Mouse (Mus musculus) natural killer cell, adult 2 months (primary cell): ENCODE measurements around the gene Mx1.
A peak's percentile ranks its signal among the peaks of the same experiment; 100 is the strongest.

Source experiments
- DNase-seq, 2 experiments: peaks; one replicate each; pipeline ENCODE4 v3.0.0; 2022; ENCODE audit warnings: low spot score in 2 of 2

Gene Mx1

DNA sequence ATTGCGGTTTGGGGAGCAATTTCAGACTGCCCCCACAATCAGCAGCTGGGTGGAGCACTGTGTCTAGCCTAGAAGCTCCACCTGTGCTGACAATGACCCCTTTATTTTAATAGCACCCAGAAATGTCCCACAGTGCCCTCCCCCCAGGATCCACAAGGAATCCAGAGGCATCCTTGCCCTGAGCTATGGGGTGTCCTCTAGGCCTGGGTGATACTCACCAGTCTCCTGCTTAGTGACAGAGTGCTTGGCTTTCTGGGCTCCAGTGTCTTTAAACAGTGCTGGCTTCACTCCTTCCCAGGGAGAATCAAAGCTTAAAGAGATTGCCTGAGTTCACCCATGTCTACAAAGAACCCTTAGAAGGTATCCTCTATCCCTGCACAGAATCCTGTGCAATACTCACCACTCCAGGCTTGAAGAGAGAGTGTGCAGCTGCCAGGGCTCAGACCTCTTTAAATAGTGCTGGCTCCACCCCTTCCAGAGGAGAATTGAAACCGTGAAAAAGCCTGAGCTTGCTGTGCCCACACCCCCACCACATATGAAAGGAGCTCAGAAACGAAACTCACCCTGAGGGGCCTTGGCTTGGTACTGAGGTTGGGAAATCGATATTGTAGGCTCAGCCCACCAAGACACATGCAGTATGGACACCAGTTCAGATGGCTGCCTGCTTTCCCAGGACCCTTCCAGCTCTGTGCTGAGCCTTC lies at the start of gene Mx1:
TSS of gene Mx1 (minus strand) at position 427 of the 701 bp plus-strand sequence.
- DNase-seq: no peak

DNA sequence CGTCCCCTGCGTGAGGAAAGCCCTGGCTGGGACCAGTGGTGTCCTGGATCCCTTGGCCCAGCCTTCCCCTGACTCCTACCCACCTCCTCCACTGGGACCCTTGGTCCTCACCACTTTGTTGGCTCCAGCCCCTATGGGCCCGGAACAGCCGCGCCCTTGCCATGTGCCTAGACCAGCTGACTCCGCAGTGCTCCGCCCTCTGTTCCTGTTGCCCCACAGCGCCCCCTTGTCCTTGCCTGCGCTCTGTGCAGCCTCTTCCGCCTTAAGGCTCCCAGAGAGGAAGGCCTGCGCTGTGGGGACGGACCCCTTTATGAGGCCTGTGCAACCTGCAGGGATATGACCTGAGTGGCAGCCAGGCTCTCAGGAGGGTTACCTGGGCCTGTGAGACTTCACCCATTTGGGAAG lies 49.6 kb upstream of the Mx1 start:
- DNase-seq: no peak

DNA sequence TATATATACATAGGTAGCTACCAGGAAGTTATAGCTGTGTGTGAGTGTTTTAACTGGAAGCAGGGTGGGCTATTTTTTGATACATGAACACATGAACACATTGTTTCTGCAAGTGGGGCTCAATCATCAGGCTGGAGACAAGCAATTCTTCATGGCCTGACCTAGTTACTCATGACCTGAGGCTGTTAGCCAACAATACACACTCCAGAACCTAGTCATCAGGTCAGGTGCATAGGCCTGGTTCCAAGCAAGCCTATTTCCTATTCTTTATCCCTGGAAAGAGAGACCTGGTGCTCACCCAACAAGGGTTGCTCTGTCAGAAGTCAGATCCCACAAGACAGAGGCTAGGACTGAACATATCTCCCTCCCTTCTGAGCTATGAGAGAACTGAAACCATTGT lies 48.8 kb upstream of the Mx1 start:
- no peak for DNase-seq

DNA sequence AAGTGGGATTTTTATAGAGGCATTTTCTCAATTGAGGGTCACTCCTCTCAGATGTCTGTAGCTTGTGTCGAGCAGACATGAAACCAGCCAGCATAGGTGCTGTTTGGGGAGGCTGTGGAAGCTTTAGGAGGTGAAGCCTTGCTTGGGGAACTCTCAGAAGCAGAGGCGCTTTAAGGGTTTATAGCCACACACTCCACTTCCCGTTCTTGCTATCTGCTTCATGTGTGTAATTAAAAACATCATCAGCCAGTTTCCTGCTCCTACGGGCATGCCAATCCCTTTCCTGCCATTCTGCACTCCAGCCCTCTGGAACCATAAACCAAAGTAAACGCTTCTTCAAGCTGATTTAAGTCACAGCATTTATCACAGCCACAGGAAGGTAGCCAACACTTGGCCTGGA lies 48.1 kb upstream of the Mx1 start:
- DNase-seq: no peak

DNA sequence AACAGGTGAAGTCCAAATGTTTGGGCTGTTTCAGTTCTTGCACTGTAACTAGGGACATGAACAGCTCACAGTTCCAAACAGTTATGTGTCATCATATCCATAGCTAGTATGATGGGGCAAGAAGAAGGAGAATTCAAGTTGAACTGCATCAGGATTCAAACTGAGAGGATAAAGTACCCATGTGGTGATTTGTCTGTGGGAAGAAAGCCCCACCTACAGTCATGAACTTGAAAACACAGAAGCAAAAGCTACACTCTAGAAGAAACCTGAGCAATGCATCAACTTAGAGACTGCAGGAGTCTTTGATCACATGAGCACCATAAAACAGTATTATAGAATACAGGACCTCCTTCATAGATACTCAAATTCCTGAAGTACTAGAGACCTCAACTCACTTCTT lies 45.1 kb upstream of the Mx1 start:
- DNase-seq: no peak

DNA sequence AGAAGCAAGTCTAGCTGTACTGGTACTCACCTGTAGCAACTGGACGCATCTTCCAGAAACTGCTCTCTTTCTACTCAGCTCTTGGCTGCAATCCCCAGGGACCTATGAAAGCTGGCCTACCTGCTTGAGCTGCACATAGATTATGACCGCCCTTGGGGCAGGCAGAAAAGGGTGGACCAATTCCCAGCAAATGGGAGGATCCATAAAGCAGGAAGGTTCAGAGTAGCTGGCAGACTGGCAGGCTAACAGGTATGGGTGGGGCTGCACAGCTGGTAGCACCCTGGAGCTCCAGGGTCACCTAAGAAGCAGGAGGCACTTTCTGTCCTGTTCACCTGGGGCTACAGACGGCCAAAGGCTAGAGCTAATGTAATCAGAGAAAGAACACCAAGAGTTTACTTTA lies 42.1 kb upstream of the Mx1 start:
- no peak for DNase-seq

DNA sequence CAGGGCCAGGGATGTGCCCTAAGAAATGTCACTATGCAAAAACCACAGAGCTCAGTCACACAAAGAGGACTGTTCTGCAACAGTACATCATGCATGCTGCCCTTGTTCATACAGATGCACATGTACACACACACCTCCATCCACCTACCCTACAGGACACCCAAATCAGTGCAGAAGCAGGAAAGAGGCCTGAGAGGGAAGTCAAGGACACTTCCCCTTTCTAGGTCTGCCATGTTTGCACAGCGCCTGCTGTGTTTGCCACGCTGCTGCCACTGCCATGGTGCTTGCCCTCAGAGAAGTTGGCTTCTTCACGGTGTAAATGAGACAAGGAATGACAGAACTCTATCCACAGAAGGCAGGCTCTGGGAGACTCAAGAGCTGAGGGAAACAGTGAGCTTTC lies 41.1 kb upstream of the Mx1 start:
- DNase-seq: no peak

DNA sequence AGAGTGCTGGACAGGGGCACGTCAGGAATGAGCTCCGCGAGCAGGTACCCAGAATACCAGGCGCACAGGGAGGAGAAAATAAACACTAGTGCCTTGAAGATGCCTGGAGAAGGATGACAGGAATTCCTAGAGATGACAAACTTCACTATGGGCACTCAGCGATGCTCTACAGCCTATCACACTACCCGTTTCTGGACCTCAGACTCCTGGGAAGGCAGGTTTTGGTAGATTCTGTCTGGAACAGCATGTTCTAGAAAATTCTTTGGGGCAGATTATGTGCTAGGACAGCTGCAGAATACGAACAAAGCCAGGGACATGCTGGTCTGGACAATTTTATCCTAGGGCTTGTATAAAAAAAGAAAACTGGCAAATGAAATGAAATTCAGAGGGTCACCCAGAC lies 38.2 kb upstream of the Mx1 start:
- DNase-seq: no peak

DNA sequence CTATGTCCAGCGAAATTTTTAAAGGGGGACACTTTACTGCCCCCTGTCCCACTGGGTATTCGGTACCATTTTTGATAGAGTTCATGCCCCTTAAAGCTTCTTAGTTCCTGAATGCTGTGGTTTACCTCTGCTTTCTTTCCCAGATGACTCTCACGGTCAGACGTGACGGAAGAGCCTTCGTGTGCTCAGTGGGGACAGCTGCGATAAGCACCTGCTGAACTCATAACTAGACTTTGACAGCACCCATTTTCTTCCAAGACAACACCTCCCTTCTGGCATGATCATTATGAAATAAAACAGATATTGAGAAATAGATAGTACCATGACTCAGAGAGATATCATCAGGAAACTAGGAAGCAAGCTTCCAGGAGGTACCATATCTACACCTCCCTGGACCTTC lies 36.7 kb upstream of the Mx1 start:
- DNase-seq: no peak

DNA sequence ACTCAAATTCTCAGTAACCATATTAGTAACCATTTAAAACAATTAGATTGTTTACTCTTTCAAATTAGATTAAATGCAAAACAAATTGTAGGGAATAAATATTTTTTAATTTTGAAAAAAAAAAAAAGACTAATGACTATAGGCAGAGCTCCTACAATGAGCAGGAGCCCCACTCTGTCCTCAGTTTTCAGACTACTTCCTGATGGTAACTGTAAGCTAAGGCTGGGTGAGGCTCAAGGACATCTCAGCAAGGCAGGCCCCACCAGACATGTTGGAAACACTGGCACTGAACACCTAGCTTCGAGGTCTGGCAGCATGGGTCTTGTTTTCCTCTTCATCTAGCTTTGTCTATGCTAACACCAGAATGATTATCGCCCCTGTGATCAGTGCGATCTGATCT lies 35.4 kb upstream of the Mx1 start:
- DNase-seq: no peak

DNA sequence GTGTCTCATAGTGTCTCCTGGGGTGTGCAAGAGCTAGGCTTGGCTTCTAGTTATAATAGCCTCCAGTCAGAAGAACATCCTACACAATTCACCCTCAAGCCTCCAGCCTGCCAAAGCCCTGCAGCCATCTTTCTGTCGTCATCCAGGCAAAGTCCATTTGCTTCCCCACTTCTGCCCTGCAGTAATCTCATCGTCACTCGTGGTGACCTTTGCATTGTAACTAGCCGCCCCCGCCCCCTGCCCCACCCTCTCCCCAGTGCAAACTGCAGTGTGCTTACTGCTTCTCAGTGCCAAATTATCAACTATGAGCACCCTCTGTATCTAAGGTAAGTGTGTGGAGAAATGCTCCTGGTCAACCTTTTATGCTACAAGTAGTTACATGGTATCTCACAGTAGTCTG lies 35.0 kb upstream of the Mx1 start:
- no peak for DNase-seq

DNA sequence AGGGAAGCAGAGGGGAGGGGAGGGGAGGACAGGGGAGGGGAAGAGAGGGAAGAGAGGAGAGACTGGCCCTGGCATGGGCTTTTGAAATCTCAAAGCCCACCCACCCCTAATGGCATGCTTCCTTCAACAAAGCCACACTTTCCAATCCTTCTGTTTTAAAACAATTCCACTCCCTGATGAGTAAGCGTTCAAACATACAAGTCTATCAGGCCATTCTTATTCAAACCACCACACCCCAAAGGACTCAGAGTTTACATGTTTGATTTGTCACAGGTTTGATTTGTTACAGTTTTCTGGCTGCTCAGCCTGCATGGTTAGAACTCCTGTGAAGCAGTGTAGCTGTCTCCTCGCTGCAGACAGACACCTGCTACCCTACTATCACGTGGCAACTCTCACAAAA lies 33.3 kb upstream of the Mx1 start:
- no peak for DNase-seq

DNA sequence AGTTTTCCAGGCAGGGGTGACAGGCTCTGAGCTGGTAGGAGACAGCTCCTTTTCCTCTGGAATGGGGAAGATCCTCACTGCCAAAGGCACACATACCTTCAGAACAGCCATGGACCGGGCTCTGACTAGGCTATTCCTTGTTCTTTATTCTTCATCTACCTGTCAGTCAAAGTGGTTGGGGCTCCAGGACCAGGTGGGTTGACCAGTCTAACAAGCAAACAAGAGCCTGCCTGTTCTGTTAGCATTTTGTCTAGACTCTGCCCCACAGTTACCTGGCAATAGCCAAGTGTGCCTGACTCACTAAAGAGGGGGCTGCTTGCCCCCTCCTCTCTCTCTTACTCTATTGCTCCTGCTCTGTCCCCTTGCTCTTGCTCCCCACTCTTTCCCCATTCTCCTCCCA lies 29.7 kb upstream of the Mx1 start:
- DNase-seq: no peak

DNA sequence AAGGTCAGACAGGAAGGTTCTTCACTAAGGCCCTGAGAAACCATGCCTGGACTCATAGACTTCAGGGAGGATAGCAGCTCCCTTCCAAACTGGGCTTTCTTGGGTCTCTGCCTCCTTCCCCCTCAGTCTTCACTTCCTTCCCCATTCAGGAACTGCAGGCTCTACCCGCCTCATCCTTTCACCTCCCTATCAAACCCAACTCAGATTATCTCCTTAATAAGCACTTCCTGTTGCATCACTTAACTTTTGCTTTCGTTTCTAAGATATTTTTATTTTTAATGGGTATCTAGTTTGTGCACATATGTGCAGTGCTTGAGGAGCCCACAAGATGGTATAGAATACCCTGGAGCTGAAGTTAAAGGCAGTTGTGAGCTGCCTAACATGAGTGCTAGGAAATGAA lies 15.9 kb upstream of the Mx1 start:
- DNase-seq: no peak

DNA sequence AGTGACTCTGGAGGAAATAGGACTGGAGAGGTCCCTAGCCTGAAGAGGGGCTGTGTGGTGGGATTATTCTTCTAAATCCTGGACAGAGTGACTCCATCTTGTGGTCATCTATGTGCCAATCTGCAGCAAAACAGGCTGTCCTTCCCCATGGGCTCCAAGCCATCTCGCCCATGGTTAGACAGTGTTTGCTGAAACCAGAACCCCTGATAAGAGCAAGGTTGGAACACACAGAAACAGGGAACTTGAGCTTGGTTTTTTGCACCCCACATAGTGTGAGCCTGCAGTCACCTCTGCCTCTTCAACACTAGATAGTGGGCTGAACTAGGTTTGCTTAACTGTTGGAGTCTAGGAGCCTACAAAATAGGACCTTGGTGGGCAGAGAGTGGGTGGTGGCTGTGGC lies 13.8 kb upstream of the Mx1 start:
- DNase-seq: no peak

DNA sequence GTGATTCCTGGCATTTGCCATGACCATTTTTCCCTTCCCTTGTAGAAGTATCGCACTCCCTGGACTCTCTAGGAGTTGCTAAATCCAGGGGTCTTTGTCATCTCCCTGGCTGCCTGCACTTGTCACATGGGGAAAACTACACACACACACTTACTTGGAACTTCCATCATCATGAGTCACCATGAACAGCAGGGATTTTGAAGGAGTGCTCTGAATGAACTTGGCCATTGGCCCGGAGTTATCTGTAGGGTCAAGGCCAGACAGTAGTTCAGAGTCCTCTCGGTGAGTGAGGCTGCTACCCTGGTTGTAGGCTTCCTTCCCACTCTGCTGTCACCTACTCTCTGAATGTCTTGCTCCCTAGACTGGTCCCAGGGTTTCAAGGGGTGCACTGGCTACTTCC lies 12.9 kb upstream of the Mx1 start:
- no peak for DNase-seq

DNA sequence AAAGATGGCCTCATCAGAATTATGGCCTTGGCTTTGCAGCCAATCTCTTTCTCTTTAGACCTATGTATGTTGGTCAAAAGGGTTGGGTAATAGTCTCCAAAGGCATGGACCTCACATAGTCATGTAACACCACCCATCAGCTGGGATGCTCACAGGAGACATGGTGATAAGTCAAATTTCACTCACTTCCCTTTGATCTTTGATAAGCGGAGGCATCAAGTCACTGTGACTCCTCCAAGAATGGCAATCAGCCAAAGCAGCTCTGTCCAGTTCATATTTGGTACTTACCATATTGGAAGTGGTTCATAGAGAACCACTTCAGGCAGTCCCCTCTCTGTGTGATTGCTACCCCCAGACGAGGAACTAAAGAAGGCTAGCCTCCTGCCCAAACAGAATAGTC lies 12.0 kb upstream of the Mx1 start:
- no peak for DNase-seq

DNA sequence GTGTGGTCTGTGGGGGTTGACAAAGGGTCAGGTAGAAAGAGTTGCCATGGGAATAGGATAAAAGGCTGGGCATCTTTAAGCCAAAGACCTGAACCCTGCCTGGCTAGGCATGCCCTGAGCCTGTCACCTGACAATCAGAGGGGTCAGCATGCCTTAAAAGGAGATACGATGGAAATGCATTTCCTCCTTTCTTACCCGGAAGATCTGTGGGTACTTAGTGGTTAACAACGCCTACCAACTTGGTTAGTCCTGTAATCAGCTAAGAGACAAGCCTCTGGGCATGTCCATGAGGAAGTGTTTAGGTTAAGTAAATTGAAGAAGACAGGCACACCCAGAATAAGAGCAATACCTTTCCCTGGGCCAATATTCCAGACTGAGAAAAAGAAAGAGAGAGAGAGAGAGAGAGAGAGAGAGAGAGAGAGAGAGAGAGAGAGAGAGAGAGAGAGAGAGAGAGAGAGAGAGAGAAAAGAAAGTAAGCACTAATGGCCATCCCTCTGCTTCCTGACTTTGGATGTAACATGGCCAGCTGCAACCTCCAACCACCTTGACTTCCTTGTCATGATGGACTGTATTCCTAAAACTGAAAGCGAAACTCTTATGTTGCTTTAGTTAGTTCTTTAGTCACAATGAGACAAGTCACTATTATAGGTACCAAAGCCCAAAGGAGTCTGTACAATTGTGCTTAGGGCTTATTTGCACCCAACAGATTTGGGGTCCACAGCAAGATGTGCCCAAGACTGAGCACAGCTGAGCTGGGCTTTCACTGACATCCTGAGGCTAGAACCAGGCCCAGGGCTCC lies 5.5 kb upstream of the Mx1 start:
- peak in 1 of 2 experiments; percentile 44 for DNase-seq

DNA sequence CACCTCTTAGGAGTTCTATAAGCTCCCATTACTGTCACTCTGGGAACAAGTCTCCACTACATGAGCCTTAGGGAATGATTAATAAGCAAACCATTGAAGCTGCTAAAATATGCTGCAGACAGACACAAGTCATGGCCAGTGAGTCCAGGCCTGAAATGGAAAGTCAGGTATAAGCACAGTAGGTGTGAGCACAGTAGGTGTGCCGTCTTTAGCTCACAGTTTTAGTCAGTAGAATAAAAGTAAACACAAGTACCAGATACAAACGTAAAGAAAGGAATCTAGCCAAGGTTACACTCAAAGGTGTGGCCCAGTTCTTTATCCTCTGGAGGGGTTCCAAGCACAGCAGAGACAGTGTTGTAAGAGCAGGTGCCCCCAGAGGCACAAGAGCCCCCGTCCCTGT lies 4.8 kb upstream of the Mx1 start:
- DNase-seq: no peak

DNA sequence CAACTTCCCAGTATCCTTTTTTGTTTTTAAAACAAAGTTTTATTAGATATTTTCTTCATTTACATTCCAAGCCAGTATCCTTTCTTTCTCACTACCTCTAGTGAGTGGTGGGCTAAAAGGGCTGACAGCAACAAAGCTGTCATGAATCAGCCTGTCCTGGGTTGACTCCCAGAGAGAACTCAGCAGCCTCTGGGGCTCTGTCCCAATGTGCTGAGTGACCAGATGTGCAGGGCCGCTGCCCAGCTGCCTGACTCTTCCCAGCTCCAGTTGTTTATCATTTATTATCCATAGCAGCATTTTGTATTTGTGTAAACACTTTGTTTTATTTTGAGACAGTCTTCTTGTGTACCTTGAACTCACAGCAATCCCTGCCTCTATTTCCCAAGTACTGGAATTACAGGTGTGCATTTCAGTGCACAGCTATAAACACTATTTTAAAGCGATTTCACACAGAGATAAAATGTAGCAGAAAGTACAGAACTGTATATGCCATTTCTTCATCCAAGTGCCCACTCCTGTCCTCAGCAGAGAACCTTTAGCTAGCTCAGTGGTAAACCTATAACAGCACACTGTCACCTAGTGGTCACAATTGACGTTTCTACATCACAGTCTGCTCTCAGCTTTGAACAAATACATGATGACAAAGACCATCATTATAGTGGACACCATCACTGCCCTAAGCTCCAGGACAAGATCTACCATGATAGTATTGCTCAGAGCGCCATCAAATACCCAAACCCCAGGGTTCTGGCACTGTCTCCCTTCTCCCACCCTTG lies 3.7 kb upstream of the Mx1 start:
- no peak for DNase-seq

DNA sequence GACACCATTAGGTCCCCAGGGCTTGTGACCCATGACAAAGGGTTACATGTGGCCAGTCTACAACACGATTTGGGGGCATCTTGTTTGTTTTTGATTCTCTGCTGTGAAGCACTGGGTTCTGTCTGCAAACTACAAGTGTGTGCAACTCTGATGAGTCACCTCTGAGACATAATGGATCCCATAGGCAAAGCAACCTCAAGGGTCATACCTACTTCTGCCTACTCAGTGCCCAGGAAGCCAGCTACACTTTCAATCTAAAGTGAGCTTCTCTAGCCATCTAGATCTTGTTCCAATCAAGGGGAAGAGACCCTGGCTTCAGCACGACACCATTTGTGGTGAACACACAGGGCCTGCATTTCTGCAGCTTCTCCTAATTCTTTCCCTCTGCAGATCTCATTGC lies 1.4 kb downstream of the Mx1 start:
- DNase-seq: no peak

DNA sequence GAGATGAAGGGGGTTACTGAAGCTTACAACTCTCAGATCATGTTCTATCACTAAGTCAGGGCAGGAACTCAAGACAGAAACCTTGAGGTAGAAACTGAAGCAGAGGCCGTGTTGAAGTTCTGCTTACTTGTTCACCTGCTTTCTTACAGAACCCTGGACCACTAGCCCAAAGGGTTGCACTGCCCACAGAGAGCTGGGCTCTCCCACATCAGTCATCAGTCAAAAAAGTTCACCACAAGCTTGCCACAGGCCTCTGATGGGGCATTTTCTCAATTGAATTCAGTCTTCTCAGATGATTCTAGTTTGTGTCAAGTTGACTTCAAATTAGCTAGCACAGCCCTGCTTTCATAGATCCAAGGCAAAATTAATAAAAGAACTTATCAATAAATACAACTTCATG lies 2.9 kb downstream of the Mx1 start:
- no peak for DNase-seq

DNA sequence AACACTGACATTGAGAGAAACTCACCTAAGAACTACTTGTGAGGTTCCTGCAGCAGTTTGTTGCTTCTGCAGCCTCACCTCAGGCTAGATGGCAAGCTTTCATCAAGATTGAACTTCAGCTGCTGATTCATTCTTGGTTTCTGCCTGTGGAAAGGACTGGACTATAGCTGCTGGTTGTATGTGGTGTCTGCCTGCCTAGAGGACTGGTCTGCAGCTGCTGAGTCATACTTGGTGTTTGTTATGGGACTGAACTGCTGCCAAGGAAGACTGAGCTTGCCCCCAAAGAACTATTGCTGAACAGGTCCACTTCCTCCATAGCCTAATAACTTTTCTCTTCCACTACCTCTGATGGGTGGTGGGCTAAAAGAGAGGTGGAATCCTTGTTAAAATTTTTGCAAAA lies 15.3 kb downstream of the Mx1 start:
- no peak for DNase-seq
